Mouse (Mus musculus) intestine, postnatal 0 days (tissue): Measurements from ENCODE around the gene Zkscan1. TPM values are rescaled to one million over a fixed set of nuclear protein-coding genes. Genes with fewer than 3 reads are reported as not detected.

Source experiments
- ATAC-seq: fragments of 200-750 bp; cut with Nextera tagmentation; 2 replicates; pipeline ENCODE4 v1.8.0; 2017; ENCODE audit warnings: mild to moderate bottlenecking, moderate TSS enrichment, moderate library complexity
- H3K27ac ChIP-seq: fragments of 300-500 bp; sonication (generic); 2 replicates; pipeline ENCODE4 v1.5.1; 2014; ENCODE audit warnings: mild to moderate bottlenecking, low read depth, low read length, moderate library complexity
- H3K27me3 ChIP-seq: fragments of 300-500 bp; sonication (generic); replicated peaks from 2 replicates; pipeline ENCODE4 v1.6.1; 2014; ENCODE audit warnings: low read length, mixed read lengths; ENCODE audit not compliant: control insufficient read depth, insufficient read depth
- H3K36me3 ChIP-seq: fragments of 300-500 bp; sonication (generic); 2 replicates; pipeline ENCODE4 v1.6.1; 2014; ENCODE audit warnings: mild to moderate bottlenecking, moderate library complexity; ENCODE audit not compliant: control insufficient read depth, insufficient read depth
- H3K4me1 ChIP-seq: fragments of 300-500 bp; sonication (generic); replicated peaks from 2 replicates; pipeline ENCODE4 v1.6.1; 2014; ENCODE audit warnings: antibody characterized with exemption, low read length, mixed read lengths; ENCODE audit not compliant: control insufficient read depth, insufficient read depth
- H3K4me2 ChIP-seq: fragments of 300-500 bp; sonication (generic); replicated peaks from 2 replicates; pipeline ENCODE4 v1.6.1; 2014; ENCODE audit warnings: low read depth, mild to moderate bottlenecking, moderate library complexity
- H3K4me3 ChIP-seq: fragments of 300-500 bp; sonication (generic); 2 replicates; pipeline ENCODE4 v1.5.1; 2014; ENCODE audit warnings: low read depth, low read length
- H3K9ac ChIP-seq: fragments of 300-500 bp; sonication (generic); 2 replicates; pipeline ENCODE4 v1.6.1; 2014; ENCODE audit warnings: mild to moderate bottlenecking, low read depth, low read length
- H3K9me3 ChIP-seq: fragments of 300-500 bp; sonication (generic); 2 replicates; pipeline ENCODE4 v1.6.1; 2016; ENCODE audit warnings: mixed run types; ENCODE audit not compliant: control insufficient read depth
- CTCF ChIP-seq: sonication (generic); IDR thresholded peaks from 2 replicates; pipeline ENCODE4 v1.5.1; 2016; ENCODE audit warnings: low read depth, mild to moderate bottlenecking, control low read depth, antibody characterized with exemption, moderate library complexity
- WGBS: fragments of 180-500 bp; shearing (Covaris S2); extraction: QIAGEN DNeasy Blood & Tissue Kit; methylation state at CpG from one replicate; pipeline ENCODE4 v1.1.7; 2014; 5-methylcytosine and 5-hydroxymethylcytosine counted together
- polyA plus RNA-seq: library from polyadenylated mRNA; unstranded; fragments of >200 nt; fragmentation: Nextera tagmentation; extraction: Ambion mirVana; gene quantifications from 2 replicates; pipeline ENCODE4 v1.2.1, GENCODE M21; 2015

The Zkscan1 gene
- polyA plus RNA-seq, 1 experiment from 2014 or later = 6.5 TPM

- 51% methylated on average over 2 of the region's 2 CpGs for WGBS
- Histone ChIP-seq H3K4me2 (no peak overlapping the region), H3K4me1 (peaks cover 7% of the 10 kb centered on the region; the same call in 1 of the 2 replicates), H3K36me3 (no peaks in the 10 kb centered on the region), H3K27ac (no peak overlapping the region), H3K27me3 (no peaks in the 10 kb centered on the region), H3K9ac (no peak overlapping the region), H3K4me3 (no peak overlapping the region), H3K9me3 (no peaks in the 10 kb centered on the region)
- no peak for TF ChIP-seq CTCF
- ATAC-seq = no peak
These were observed 1.5 kb upstream of the Zkscan1 start for GRCm38 (mm10) chr5:138083318-138083900.

GRCm38 (mm10) chr5:138083936-138084335 is 948 bp upstream of the Zkscan1 start:
- Histone ChIP-seq H3K4me1 (peaks cover 7% of the 10 kb centered on the region; the same call in 1 of the 2 replicates), H3K4me3 (no peak overlapping the region), H3K4me2 (no peak overlapping the region), H3K27ac (no peak overlapping the region), H3K9ac (no peak overlapping the region), H3K27me3 (no peaks in the 10 kb centered on the region), H3K9me3 (no peaks in the 10 kb centered on the region), H3K36me3 (no peaks in the 10 kb centered on the region)
- TF ChIP-seq CTCF = no peak
- ATAC-seq = no peak
- 92% methylated on average over 2 of the region's 2 CpGs for WGBS

DNA sequence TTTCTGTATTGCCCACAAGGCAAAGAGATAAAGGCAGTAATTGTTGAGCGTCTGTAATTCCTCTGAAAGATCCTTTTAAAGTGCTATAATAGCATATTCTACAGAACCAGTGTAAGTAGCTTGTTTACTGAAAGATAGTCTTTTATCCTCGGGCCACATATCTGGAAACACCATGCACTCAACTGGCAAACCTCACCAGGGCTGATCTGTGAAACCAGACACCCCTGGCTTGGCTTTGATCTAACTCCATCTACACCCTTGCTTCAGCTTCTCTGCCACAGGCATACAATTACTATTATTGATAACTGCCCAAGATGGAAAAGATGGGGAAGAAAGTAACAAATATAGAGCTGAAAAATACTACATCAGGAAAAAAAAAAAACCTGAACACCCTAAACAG is 377 bp upstream of the Zkscan1 start:
- no peak overlapping the region for H3K9ac ChIP-seq
- no peak overlapping the region for H3K27ac ChIP-seq
- H3K4me3 ChIP-seq = peak overlapping the region; percentile 98
- H3K9me3 ChIP-seq = no peaks in the 10 kb centered on the region
- no peak for ATAC-seq
- H3K4me2 ChIP-seq = peak overlapping the region; percentile 71
- H3K27me3 ChIP-seq = no peaks in the 10 kb centered on the region
- 27% methylated on average over 2 of the region's 2 CpGs for WGBS
- no peak for TF ChIP-seq CTCF
- H3K4me1 ChIP-seq = peaks cover 7% of the 10 kb centered on the region; the same call in 1 of the 2 replicates
- H3K36me3 ChIP-seq = no peaks in the 10 kb centered on the region

DNA sequence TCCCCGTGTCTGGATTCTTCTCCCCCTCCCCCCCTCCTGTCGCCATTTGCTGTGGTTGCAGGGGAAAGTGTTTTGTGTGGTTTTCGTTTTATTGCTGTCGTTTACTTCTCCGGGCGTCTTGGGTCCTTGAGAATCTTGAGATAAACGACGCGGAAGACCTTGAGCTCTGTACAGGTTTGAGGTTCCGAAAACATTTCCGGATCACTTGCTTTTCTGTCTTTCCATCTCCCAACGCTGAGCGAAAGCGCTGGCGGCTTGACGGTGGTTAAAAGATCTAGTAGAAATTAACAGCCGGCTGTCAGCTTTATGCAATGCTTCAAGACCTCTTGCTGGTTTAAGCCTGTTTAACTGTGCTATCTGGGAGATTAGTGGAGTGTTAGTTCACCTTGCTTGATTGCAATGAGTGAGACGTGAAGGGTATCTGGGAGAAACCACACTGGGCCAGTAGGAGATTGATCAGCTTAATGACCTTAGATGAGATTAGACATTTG is 582 bp downstream of the Zkscan1 start:
- H3K9ac ChIP-seq = peak overlapping the region; percentile 97
- ATAC-seq = peak; percentile 36
- H3K9me3 ChIP-seq = no peaks in the 10 kb centered on the region
- no peak for TF ChIP-seq CTCF
- no peaks in the 10 kb centered on the region for H3K27me3 ChIP-seq
- peak overlapping the region; percentile 98 for H3K4me3 ChIP-seq
- peak overlapping the region; percentile 71 for H3K4me2 ChIP-seq
- peak overlapping the region; percentile 98 for H3K27ac ChIP-seq
- WGBS = 0% methylated on average over 18 of the region's 18 CpGs
- peaks cover 7% of the 10 kb centered on the region; the same call in 1 of the 2 replicates for H3K4me1 ChIP-seq
- no peaks in the 10 kb centered on the region for H3K36me3 ChIP-seq

DNA sequence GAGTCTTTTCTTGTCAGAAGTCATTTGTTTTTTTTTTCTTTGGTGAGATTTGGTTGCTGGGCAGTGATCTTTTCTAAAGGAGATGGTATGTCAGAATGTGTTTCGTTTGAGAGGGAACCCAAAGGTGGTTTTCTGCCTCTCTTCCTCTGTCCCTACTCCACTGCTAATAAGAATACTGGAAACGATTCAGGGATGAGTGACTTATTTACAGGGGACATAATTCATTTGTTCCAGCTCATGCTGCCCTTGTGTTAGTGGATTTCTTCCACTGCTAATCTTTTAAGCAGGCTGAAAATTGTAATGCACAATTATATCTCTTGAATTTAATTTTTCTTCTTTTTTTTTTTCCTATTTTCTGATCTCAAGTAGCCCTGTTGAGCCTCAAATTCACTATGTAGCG is 2.0 kb downstream of the Zkscan1 start:
- Histone ChIP-seq H3K9ac (no peak overlapping the region), H3K4me3 (no peak overlapping the region), H3K4me2 (peak overlapping the region; percentile 71; the same call in 1 of the 2 replicates), H3K36me3 (no peaks in the 10 kb centered on the region), H3K27ac (no peak overlapping the region), H3K9me3 (no peaks in the 10 kb centered on the region), H3K27me3 (no peaks in the 10 kb centered on the region), H3K4me1 (peaks cover 7% of the 10 kb centered on the region; the same call in 1 of the 2 replicates)
- no peak for TF ChIP-seq CTCF
- no peak for ATAC-seq
- WGBS = 60% methylated on average over 3 of the region's 3 CpGs

- Histone ChIP-seq H3K9ac (no peak overlapping the region), H3K4me3 (no peak overlapping the region), H3K27me3 (no peaks in the 10 kb centered on the region), H3K4me1 (peaks cover 7% of the 10 kb centered on the region; the same call in 1 of the 2 replicates), H3K9me3 (no peaks in the 10 kb centered on the region), H3K4me2 (peak overlapping the region; percentile 54), H3K36me3 (peaks cover 7% of the 10 kb centered on the region), H3K27ac (peak overlapping the region; percentile 67; the same call in 1 of the 2 replicates)
- ATAC-seq = no peak
- no peak for TF ChIP-seq CTCF
- 50% methylated on average over 3 of the region's 3 CpGs for WGBS
These were observed 3.5 kb downstream of the Zkscan1 start for GRCm38 (mm10) chr5:138088366-138088765.
